In the genomic region with DNA sequence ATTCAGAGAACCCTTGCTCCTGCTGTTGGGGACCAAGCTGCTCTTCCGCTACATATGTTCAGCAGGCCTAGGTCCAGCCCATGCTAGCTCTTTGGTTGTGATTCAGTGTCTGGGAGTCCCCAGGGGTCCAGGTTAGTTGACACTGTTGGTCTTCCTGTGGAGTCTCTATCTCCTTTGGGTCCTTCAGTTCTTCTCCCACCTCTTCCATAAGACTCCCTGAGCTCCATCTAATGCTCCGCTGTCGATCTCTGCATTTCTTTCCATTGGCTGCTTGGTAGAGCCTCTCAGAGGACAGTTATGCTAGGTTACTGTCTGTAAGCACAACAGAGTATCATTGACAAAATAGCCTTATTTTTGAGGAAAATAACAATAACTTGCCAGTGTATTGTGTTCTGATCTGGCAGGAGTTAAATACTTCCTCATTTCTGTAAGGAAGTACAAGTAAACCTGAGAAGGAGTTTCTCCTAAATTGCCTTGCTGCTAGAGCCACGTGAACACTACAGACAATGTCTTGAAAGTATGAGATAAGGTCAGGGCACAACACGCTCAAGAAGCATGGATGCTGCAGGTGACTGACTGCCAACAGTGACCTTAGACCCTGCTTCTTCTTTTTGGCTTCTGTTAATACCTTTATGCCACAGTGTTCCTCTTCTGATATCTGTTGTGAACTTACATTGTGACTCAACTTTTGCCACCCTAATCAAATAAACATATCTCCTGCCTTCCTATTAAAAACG, we compare ENCODE assay signal across 18 mouse cellular contexts.
"Had no signal": no experiment of that assay in that cellular context is flagged by ENCODE, and none has a peak within 500 bp of the region (broad histone marks: within the 10 kb centered on the region; RNA-seq: fewer than 3 reads in every experiment).

No protein-coding gene starts in this region.

- H3K4me1 ChIP-seq: limb, embryonic 13.5 days; midbrain, embryonic 13.5 days; neural tube, embryonic 15.5 days had no signal

- ATAC-seq: midbrain, embryonic 13.5 days had no signal

- H3K27ac ChIP-seq: kidney, postnatal 0 days; layer of hippocampus, adult 2 months; limb, embryonic 13.5 days; liver, embryonic 14.5 days; midbrain, embryonic 13.5 days; neural tube, embryonic 15.5 days; stomach, postnatal 0 days had no signal

- H3K9ac ChIP-seq: limb, embryonic 13.5 days; liver, embryonic 14.5 days; midbrain, embryonic 13.5 days; neural tube, embryonic 15.5 days had no signal

- H3K9me3 ChIP-seq: limb, embryonic 13.5 days; megakaryocyte, embryonic 14.5 days; midbrain, embryonic 13.5 days; neural tube, embryonic 15.5 days had no signal

- DNase-seq: kidney, adult 11 months; kidney, adult 9 months; kidney, postnatal 36 days; left cerebral cortex, postnatal 4 days; lung, adult 18-20 months; lung, postnatal 36 days; right cerebral cortex, adult 18-20 months; right cerebral cortex, postnatal 25 days; thymus, postnatal 4 days had no signal

- H3K27me3 ChIP-seq: limb, embryonic 13.5 days; megakaryocyte, embryonic 14.5 days; midbrain, embryonic 13.5 days; neural tube, embryonic 15.5 days had no signal

- H3K4me3 ChIP-seq: layer of hippocampus, adult 2 months; limb, embryonic 13.5 days; megakaryocyte, embryonic 14.5 days; midbrain, embryonic 13.5 days; myocyte; neural tube, embryonic 15.5 days had no signal
